Mouse (Mus musculus) C2C12 (cell line): Measurements from ENCODE around the gene Diras1. TPM values are rescaled to one million over a fixed set of nuclear protein-coding genes. Genes with fewer than 3 reads are reported as not detected.
"Not testable (repeated sequence)": the region's sequence is repeated elsewhere in the genome, so short reads cannot be mapped to it uniquely, and the experiment has no call there.

Experiments used
- H3K27me3 ChIP-seq: one replicate; pipeline ENCODE4 v1.6.1; 2011; ENCODE audit not compliant: control insufficient read depth, insufficient read depth, insufficient read length
- H3K36me3 ChIP-seq: one replicate; pipeline ENCODE4 v1.6.1; 2011; ENCODE audit not compliant: control insufficient read depth, insufficient read depth
- H3K4me3 ChIP-seq: one replicate; pipeline ENCODE4 v1.5.1; 2011; ENCODE audit warnings: mild to moderate bottlenecking, control low read depth; ENCODE audit not compliant: poor library complexity, insufficient read depth, severe bottlenecking
- H3K79me2 ChIP-seq: one replicate; pipeline ENCODE4 v1.6.1; 2011; ENCODE audit not compliant: control insufficient read depth, insufficient read depth
- H3K79me3 ChIP-seq: one replicate; pipeline ENCODE4 v1.6.1; 2011; ENCODE audit warnings: low read depth, control low read depth
- H3ac ChIP-seq: one replicate; pipeline ENCODE3; 2011; ENCODE audit warnings: low read depth; ENCODE audit not compliant: control insufficient read depth, insufficient read length
- CEBPB ChIP-seq: IDR thresholded peaks from one replicate; pipeline ENCODE4 v1.6.1; 2011; ENCODE audit warnings: low read depth, mild to moderate bottlenecking, control low read depth, moderate library complexity
- CTCF ChIP-seq: IDR thresholded peaks from one replicate; pipeline ENCODE4 v1.5.1; 2011; ENCODE audit not compliant: control insufficient read depth, insufficient read depth, insufficient read length
- FOSL1 ChIP-seq: IDR thresholded peaks from one replicate; pipeline ENCODE4 v1.8.0; 2011; ENCODE audit warnings: mild to moderate bottlenecking, low read length; ENCODE audit not compliant: poor library complexity, insufficient read depth, severe bottlenecking
- MAX ChIP-seq: IDR thresholded peaks from one replicate; pipeline ENCODE4 v1.6.1; 2011; ENCODE audit warnings: mild to moderate bottlenecking, control low read depth
- MYOD1 ChIP-seq: IDR thresholded peaks from one replicate; pipeline ENCODE4 v1.6.1; 2011; ENCODE audit warnings: low read depth; ENCODE audit not compliant: control insufficient read depth, insufficient read length
- MYOG ChIP-seq: IDR thresholded peaks from one replicate; pipeline ENCODE4 v1.6.1; 2011; ENCODE audit not compliant: control insufficient read depth, insufficient read length; ENCODE audit errors: extremely low read depth
- USF1 ChIP-seq: IDR thresholded peaks from one replicate; pipeline ENCODE4 v1.6.1; 2011; ENCODE audit warnings: low read depth, mild to moderate bottlenecking, control low read depth, moderate library complexity
- polyA plus RNA-seq: library from polyadenylated mRNA; unstranded; fragments of >200 nt; fragmentation: generic; extraction: Trizol; gene quantifications from one replicate; pipeline ENCODE4 v1.2.1, GENCODE M21; 2012; ENCODE audit warnings: missing spikeins

The Diras1 gene
- polyA plus RNA-seq, 1 experiment, result 0.28 TPM

- H3K27me3 ChIP-seq, result no peaks in the 10 kb centered on the region
- H3ac ChIP-seq, result no peak overlapping the region
- TF ChIP-seq CTCF (no peak), USF1 (no peak), MYOD1 (no peak), CEBPB (no peak), FOSL1 (no peak), MAX (no peak), MYOG (no peak)
- no peak overlapping the region for H3K4me3 ChIP-seq
- H3K36me3 ChIP-seq, result peaks cover 62% of the 10 kb centered on the region
- H3K79me2 ChIP-seq, result peaks cover 41% of the 10 kb centered on the region
- H3K79me3 ChIP-seq, result peaks cover 30% of the 10 kb centered on the region
These were observed 25.7 kb upstream of the Diras1 start for GRCm38 (mm10) chr10:81051133-81051532.

- TF ChIP-seq USF1 (no peak), CEBPB (no peak), MYOD1 (no peak), CTCF (peak; percentile 17), FOSL1 (no peak)
- Histone ChIP-seq H3K79me2 (peaks cover 36% of the 10 kb centered on the region), H3K27me3 (no peaks in the 10 kb centered on the region), H3ac (no peak overlapping the region), H3K79me3 (peaks cover 25% of the 10 kb centered on the region), H3K36me3 (peaks cover 64% of the 10 kb centered on the region), H3K4me3 (no peak overlapping the region)
These were observed 25.2 kb upstream of the Diras1 start for GRCm38 (mm10) chr10:81050645-81051044.

- H3K27me3 ChIP-seq, H3K79me2 ChIP-seq, H3ac ChIP-seq, H3K4me3 ChIP-seq, H3K79me3 ChIP-seq: not testable (repeated sequence)
- peaks cover 58% of the 10 kb centered on the region for H3K36me3 ChIP-seq
These were observed 19.8 kb upstream of the Diras1 start for GRCm38 (mm10) chr10:81045246-81045645.

- Histone ChIP-seq H3ac (no peak overlapping the region), H3K79me2 (no peaks in the 10 kb centered on the region), H3K27me3 (no peaks in the 10 kb centered on the region), H3K79me3 (no peaks in the 10 kb centered on the region), H3K4me3 (no peak overlapping the region), H3K36me3 (peaks cover 23% of the 10 kb centered on the region)
- TF ChIP-seq MYOD1 (no peak), MYOG (no peak), CEBPB (peak; percentile 82), USF1 (no peak), MAX (no peak), CTCF (peak; percentile 67), FOSL1 (no peak)
These were observed 16.2 kb upstream of the Diras1 start for GRCm38 (mm10) chr10:81041458-81042175.

GRCm38 (mm10) chr10:81036988-81037580 is 11.6 kb upstream of the Diras1 start, which contains the start of gene Slc39a3:
Slc39a3 (minus strand) TSS chr10:81037426.
- no peaks in the 10 kb centered on the region for H3K36me3 ChIP-seq
- TF ChIP-seq FOSL1, result no peak
- TF ChIP-seq MAX, result peak; percentile 77
- TF ChIP-seq MYOG, result no peak
- TF ChIP-seq USF1, result peak; percentile 6
- TF ChIP-seq CTCF, result no peak
- TF ChIP-seq CEBPB, result no peak
- peak; percentile 1 for TF ChIP-seq MYOD1
- H3K79me3 ChIP-seq, result no peaks in the 10 kb centered on the region
- peak within 1 kb of the TSS; percentile 75 for H3ac ChIP-seq
- no peaks in the 10 kb centered on the region for H3K79me2 ChIP-seq
- no peaks in the 10 kb centered on the region for H3K27me3 ChIP-seq
- peak within 1 kb of the TSS; percentile 51 for H3K4me3 ChIP-seq

- Histone ChIP-seq H3K79me3 (no peaks in the 10 kb centered on the region), H3K36me3 (no peaks in the 10 kb centered on the region), H3ac (no peak overlapping the region), H3K4me3 (no peak overlapping the region), H3K79me2 (no peaks in the 10 kb centered on the region), H3K27me3 (no peaks in the 10 kb centered on the region)
- TF ChIP-seq CTCF, result no peak
- no peak for TF ChIP-seq MYOD1
- TF ChIP-seq FOSL1, result no peak
- no peak for TF ChIP-seq MAX
- no peak for TF ChIP-seq USF1
- TF ChIP-seq MYOG, result no peak
- no peak for TF ChIP-seq CEBPB
These were observed 10.8 kb upstream of the Diras1 start for GRCm38 (mm10) chr10:81036251-81036650.
